Mouse (Mus musculus) mesoderm, embryonic 11.5 days (tissue): Measurements from ENCODE around the gene Impg1.
A peak's percentile ranks its signal among the peaks of the same experiment; 100 is the strongest.
"Not testable (repeated sequence)": the region's sequence is repeated elsewhere in the genome, so short reads cannot be mapped to it uniquely, and the experiment has no call there.

Source experiments
- DNase-seq: peaks from one replicate; pipeline ENCODE4 v3.0.0-alpha.2; 2012; ENCODE audit warnings: low read depth, low spot score

Gene Impg1

DNA sequence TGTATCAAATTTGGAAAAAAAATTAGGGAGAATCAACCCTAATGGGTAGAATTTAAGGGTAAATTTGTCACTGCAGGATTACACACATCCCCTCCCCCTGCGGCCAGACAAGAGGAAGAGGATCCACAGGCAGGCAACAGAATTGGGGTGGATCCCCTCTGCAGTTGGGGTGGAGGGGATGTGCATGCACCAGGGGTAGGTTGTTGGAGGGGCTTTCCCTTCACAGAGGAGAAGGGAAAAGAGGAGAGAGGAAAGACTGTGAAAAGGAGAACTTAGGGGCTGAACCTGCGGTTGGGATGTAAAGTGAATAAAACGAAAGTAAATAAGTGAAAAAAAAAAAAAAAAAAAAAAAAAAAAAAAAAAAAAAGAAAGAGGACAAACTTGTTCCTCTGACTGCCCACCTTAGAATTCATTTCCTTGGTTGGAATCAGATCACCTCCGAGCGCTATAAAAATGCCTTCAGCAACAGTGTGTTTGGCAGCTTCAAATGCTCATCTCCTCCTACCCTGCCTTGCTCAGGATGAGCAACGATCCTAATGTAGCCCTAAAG lies 120.8 kb downstream of the Impg1 start:
- DNase-seq, result no peak

DNA sequence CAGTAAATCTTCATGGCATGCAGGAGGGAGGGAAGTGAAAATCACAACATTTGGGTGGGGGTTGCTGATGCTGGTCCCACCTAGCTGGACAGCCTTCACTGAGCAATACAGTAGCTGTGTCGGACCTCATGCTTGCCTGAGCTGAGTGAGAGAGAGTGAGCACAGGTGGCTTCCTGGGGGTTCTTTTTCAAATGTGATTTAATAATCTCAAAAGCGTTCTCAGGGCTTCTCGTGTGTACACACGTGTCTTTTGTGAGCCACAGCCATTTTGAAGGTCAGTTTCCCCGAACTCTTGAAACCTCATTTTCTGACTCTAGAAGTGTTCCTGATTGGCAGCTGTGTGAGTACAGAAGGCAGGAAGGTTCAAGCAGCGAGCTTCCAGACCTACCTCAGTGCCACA lies 122.8 kb downstream of the Impg1 start:
- DNase-seq, result no peak

GRCm38 (mm10) chr9:80341756-80342155 lies 123.5 kb downstream of the Impg1 start:
- no peak for DNase-seq

GRCm38 (mm10) chr9:80340927-80341326 lies 124.4 kb downstream of the Impg1 start:
- no peak for DNase-seq

GRCm38 (mm10) chr9:80338026-80338425 lies 127.3 kb downstream of the Impg1 start:
- DNase-seq, result no peak

- no peak for DNase-seq
Measured at GRCm38 (mm10) chr9:80335660-80336357, 129.5 kb downstream of the Impg1 start.

- DNase-seq, result no peak
Measured at GRCm38 (mm10) chr9:80333998-80334605, 131.2 kb downstream of the Impg1 start.

GRCm38 (mm10) chr9:80333466-80333865 lies 131.8 kb downstream of the Impg1 start:
- no peak for DNase-seq

DNA sequence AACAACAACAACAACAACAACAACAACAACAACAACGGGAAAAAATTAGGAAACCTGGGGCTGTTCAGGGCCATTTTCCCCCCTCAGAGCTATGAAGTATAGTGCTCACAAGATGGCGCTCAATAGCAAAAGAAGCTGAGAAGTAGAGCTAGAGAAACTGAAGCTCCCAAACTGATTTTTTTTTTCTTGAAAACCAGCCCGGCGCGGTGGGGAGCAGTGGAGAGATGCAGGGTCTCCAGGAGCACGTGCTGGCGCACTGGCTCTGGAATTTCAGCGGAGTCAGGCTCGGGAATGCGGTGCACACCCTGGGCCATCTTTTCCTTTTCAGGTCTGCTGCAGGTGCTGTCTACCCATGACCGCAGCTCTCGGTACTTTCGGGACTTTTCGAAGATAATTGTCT lies 133.1 kb downstream of the Impg1 start:
- peak; percentile 80 for DNase-seq

GRCm38 (mm10) chr9:80321051-80321887 lies 144.0 kb downstream of the Impg1 start:
- not testable (repeated sequence) for DNase-seq

GRCm38 (mm10) chr9:80318027-80318426 lies 147.3 kb downstream of the Impg1 start:
- no peak for DNase-seq

GRCm38 (mm10) chr9:80315922-80316321 lies 149.4 kb downstream of the Impg1 start:
- DNase-seq, result no peak

GRCm38 (mm10) chr9:80313610-80314009 lies 151.7 kb downstream of the Impg1 start:
- DNase-seq, result no peak

DNA sequence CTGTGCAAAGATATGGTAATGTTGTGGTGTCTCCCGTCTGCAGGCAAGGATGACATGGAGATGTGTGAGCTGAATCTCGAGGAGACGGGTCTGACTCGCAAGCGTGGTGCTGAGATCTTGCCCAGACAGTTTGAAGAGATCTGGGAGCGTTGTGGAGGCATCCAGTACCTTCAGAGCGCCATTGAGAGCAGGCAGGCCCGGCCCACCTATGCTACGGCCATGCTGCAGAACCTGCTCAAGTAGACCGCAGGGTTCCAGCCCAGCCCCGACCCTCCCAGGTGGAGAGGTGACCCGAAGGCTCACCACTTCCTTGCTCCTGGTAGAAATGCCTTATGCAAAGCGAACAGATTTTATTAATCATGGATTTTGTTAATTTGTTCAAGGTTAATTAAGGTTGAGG lies 157.7 kb downstream of the Impg1 start:
- DNase-seq, result no peak

- DNase-seq, result peak; percentile 6
Measured at GRCm38 (mm10) chr9:80306853-80307252, 158.4 kb downstream of the Impg1 start.

GRCm38 (mm10) chr9:80306390-80306789 lies 158.9 kb downstream of the Impg1 start:
- no peak for DNase-seq

DNA sequence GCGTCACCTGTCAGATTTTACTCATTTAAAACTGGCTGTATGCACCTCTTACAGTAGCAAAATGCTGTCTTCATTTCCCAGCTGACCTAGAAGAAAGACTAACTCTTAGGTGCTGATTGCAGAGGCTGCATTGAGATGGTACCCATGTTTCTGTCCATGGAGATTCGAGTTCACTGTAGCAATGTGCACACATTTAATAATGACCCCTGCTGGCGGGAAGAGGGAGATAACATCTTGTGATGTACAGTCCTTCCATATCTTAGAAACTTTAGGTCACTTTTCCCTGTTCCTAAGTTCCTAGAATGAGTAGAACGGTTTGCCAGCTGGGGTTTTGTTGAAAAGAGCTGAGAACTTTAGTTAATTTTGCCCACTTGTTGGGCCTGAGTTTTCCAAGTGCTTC lies 161.8 kb downstream of the Impg1 start:
- no peak for DNase-seq

DNA sequence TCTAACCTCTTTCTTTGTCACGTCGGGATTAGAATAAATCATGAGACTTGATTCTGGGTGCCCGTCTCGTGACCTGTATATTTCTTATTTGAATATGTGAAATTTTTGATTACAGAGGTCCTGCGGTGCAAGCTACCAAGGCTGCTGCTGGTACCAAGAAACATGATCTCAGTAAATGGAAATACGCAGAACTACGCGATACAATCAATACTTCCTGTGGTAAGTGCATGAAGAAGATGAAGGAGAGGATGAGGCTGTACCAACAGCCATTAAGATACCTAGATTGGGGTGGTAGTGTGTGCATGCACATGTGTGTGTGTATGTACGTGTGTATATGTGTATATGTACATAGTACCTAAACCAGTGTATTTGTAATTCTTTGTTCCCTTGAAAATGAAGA lies 166.2 kb downstream of the Impg1 start:
- DNase-seq, result no peak

DNA sequence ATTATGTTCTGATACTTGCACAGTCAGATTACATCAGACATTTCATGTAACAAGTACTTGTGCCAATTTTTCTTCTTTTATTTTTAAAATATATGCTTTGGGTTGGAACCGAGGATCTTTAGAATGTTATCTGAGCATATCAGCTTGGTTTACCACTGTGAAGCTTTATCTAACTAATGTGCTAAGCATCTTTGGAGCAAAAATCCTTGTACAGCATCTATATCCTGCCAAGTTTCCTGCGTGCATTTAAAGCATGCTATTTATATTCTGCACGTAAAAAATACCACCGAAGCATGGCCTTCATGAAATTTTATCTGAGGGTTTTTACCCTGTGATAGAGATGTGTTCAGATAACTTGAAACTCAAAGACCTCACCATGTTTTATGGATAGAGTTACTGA lies 169.2 kb downstream of the Impg1 start:
- DNase-seq, result no peak

GRCm38 (mm10) chr9:80293056-80293584 lies 172.2 kb downstream of the Impg1 start:
- DNase-seq, result peak; percentile 41

DNA sequence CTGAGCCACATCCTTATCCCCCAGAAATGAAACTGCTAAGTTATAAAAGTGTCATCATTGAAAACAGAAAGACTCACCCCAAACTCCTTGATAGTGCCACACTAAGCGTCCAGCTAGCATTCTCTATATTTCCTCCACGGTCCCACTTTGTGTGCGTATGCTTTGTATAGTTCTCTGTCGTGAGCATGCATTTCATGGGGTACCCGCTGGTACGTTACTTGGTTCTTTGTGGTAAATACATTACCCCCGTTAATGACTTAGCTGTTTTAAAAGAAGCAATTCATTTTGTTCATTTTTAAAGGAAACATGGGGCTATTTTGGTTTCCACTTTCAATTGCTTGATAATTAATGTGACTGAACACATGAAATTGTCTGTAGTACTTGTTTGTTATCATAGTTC lies 178.4 kb downstream of the Impg1 start:
- DNase-seq, result no peak

GRCm38 (mm10) chr9:80284539-80285174 lies 180.6 kb downstream of the Impg1 start:
- DNase-seq, result no peak
